Mouse (Mus musculus) megakaryocyte, adult 5-6 weeks (primary cell): ENCODE data around the gene Sapcd2. TPM values are rescaled to one million over a fixed set of nuclear protein-coding genes. Genes with fewer than 3 reads are reported as not detected.

Source experiments
- ATAC-seq: 2 replicates; pipeline ENCODE4 v1.8.0; 2016; ENCODE audit warnings: mild to moderate bottlenecking, inconsistent platforms; ENCODE audit not compliant: poor library complexity, severe bottlenecking
- total RNA-seq, 2 experiments: library from RNA; stranded (forward) in 1 of 2; stranded (reverse) in 1 of 2; fragments of 153-499, 151-499 nt in 1 of 2; fragments of 221-1000, 200-1000 nt in 1 of 2; gene quantifications; 2 replicates each; pipeline versions ENCODE4 v1.2.3 to v1.2.4; 2015 to 2017

The Sapcd2 gene
- total RNA-seq, 2 experiments from 2014 or later: 3.6 to 5.5 TPM

DNA sequence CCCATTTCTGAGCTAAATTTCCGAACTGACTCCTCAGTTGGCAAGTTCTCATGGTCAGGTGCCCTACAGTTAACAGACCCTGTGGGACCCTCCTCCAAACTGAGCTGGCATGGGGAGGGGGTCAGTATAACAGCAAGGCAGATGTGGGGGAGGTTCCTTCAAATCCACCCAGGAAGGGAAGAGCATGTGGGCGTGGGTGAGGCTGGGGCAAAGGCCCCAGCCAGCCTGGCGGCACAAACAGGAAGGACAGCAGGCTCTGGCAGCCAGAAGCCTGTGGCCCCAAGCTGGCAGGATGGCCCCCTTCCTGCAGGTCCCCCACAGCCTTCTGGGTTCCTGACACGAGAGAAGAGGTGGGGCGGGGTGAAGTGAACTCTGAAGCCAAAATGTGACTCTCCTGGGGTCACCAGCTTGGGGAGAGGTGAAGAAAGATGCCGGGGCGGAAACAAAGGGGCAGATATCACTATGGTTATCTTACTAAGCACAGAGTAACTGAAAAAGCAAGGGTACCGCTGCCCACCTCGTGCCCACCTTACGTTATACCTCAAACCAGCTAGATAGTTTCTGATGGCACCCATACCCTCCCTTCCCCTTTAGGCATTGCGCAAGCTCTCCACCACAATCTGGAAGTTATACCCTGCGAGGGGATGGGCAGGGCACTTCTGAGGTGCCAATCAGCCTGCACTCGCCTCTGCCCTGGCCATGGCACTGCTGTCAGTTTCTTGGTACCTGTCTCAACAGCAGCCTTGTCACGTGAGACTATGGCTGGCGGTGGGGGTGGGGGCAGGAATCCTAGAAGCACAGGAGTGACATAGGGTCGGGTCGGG, 50.7 kb downstream of the Sapcd2 start, which contains the start of gene Fut7:
TSS of gene Fut7 (plus strand) at position 681 of the 824 bp plus-strand sequence.
- ATAC-seq: peak; percentile 77

DNA sequence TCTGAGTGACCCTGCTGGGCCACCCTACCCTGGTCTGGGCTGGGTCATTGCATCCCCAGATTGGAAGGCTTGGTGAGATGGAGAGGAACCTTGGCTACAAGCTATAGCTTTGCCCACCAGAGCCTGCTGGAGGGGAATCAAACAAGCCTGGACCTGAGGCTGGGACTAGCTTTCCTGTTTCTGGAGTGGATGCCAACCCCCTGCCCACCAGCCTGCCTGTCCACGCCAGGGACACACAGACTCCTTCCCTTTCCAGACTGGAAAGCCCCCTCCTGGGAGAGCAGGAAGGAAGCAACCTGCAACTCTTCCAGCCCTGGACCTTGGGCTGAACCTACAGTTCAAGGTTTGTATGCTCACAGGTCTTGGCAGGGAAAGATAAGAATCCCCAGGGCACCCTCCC, 51.5 kb downstream of the Sapcd2 start:
- ATAC-seq: no peak

DNA sequence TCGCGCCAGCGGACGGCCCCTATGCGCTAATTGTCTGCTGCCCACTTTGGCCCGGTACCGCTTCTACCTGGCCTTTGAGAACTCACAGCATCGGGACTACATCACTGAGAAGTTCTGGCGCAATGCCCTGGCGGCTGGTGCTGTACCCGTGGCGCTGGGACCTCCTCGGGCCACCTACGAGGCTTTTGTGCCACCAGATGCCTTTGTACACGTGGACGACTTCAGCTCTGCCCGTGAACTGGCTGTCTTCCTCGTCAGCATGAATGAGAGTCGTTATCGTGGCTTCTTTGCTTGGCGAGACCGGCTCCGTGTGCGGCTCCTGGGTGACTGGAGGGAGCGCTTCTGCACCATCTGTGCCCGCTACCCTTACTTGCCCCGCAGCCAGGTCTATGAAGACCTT, 53.4 kb downstream of the Sapcd2 start:
- no peak for ATAC-seq

DNA sequence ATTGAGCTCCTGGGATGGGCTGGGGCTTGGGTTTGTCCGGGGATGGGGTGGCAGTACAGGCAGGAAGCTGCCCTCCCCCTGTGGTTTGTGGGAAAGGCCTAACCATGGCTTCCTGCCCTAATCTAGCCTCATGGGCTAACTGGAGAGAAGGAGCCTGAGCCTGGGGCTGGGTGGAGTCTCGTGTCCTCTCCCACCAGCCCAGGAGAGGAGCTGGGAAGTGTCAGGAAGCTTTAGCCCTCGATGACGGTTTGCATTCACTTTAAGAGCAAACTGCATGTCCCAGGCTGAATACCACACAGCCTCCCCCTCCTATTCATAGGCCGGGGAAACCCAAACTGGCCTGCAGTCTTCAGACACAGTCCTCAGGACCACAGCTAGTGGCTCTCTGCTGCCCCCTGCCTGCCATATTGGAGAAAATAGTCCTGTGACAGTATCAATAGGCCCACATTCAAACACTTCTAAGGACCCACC, 54.6 kb downstream of the Sapcd2 start:
- ATAC-seq: peak; percentile 38

DNA sequence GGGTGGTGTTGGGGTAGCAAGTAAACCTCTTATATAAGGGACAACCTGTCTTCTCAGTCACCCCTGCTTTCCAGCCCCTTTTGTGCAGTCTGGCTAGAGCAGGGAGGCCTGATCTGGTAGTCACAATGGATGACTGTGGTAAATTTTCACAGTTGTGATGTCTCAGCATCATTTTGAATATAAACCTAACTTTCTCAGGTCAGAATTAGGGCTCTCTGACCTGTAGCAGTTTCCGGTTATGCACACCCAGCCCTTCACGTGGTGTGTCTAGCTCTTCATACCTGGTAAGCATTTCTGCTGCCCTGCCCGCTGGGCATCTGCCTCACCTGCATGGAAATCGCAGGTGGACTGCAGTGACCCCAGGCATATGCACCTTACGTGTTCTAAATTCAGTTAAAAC, 55.1 kb downstream of the Sapcd2 start:
- no peak for ATAC-seq

Other genes with a start within 250 kb of the Sapcd2 start
Only the 30 nearest of the 39 such genes appear.
- 21.4 and 23.8 TPM in 2 replicates for gene Nelfb, start 160.8 kb upstream of the Sapcd2 start, total RNA-seq (2015)
- 30.1 and 36.5 TPM in 2 replicates for gene Nelfb, start 160.8 kb upstream of the Sapcd2 start, total RNA-seq (2017)
- gene Stpg3, start 157.7 kb upstream of the Sapcd2 start, total RNA-seq (2015): not detected in 2 replicates
- not detected in 2 replicates for gene Stpg3, start 157.7 kb upstream of the Sapcd2 start, total RNA-seq (2017)
- 0.20 and 0.57 TPM in 2 replicates for gene Fam166a, start 153.6 kb upstream of the Sapcd2 start, total RNA-seq (2015)
- not detected in 2 replicates for gene Fam166a, start 153.6 kb upstream of the Sapcd2 start, total RNA-seq (2017)
- gene Tubb4b, start 147.6 kb upstream of the Sapcd2 start, total RNA-seq (2015): 269 and 285 TPM in 2 replicates
- gene Tubb4b, start 147.6 kb upstream of the Sapcd2 start, total RNA-seq (2017): 371 and 385 TPM in 2 replicates
- not detected in 2 replicates for gene Slc34a3, start 138.0 kb upstream of the Sapcd2 start, total RNA-seq (2015)
- not detected in 2 replicates for gene Slc34a3, start 138.0 kb upstream of the Sapcd2 start, total RNA-seq (2017)
- not detected in 2 replicates for gene Rnf224, start 135.5 kb upstream of the Sapcd2 start, total RNA-seq (2015)
- gene Rnf224, start 135.5 kb upstream of the Sapcd2 start, total RNA-seq (2017): not detected in 2 replicates
- 0.14 TPM in 1 of 2 replicates, not detected in the other for gene Rnf208, start 130.1 kb upstream of the Sapcd2 start, total RNA-seq (2015)
- gene Rnf208, start 130.1 kb upstream of the Sapcd2 start, total RNA-seq (2017): not detected in 2 replicates
- gene Cysrt1, start 129.9 kb upstream of the Sapcd2 start, total RNA-seq (2015): not detected in 2 replicates
- gene Cysrt1, start 129.9 kb upstream of the Sapcd2 start, total RNA-seq (2017): not detected in 2 replicates
- 4.7 TPM in 2 replicates for gene AL732309.1, start 125.5 kb upstream of the Sapcd2 start, total RNA-seq (2015)
- gene AL732309.1, start 125.5 kb upstream of the Sapcd2 start, total RNA-seq (2017): 1.7 TPM in 1 of 2 replicates, not detected in the other
- 8.4 and 13.1 TPM in 2 replicates for gene Tmem203, start 116.9 kb upstream of the Sapcd2 start, total RNA-seq (2015)
- 7.4 and 10.9 TPM in 2 replicates for gene Tmem203, start 116.9 kb upstream of the Sapcd2 start, total RNA-seq (2017)
- gene Tprn, start 109.7 kb upstream of the Sapcd2 start, total RNA-seq (2015): 7.5 and 10.5 TPM in 2 replicates
- 5.2 and 6.0 TPM in 2 replicates for gene Tprn, start 109.7 kb upstream of the Sapcd2 start, total RNA-seq (2017)
- 159 TPM in 2 replicates for gene Ssna1, start 99.9 kb upstream of the Sapcd2 start, total RNA-seq (2015)
- gene Ssna1, start 99.9 kb upstream of the Sapcd2 start, total RNA-seq (2017): 61.1 and 86.0 TPM in 2 replicates
- 28.9 and 40.5 TPM in 2 replicates for gene Anapc2, start 99.8 kb upstream of the Sapcd2 start, total RNA-seq (2015)
- gene Anapc2, start 99.8 kb upstream of the Sapcd2 start, total RNA-seq (2017): 25.1 and 32.1 TPM in 2 replicates
- not detected in 2 replicates for gene Tmem210, start 84.2 kb upstream of the Sapcd2 start, total RNA-seq (2015)
- not detected in 2 replicates for gene Tmem210, start 84.2 kb upstream of the Sapcd2 start, total RNA-seq (2017)
- not detected in 2 replicates for gene Lrrc26, start 82.4 kb upstream of the Sapcd2 start, total RNA-seq (2015)
- not detected in 2 replicates for gene Lrrc26, start 82.4 kb upstream of the Sapcd2 start, total RNA-seq (2017)
- gene Grin1, start 53.1 kb upstream of the Sapcd2 start, total RNA-seq (2015): not detected in 2 replicates
- gene Grin1, start 53.1 kb upstream of the Sapcd2 start, total RNA-seq (2017): not detected in 2 replicates
- 14.8 TPM in 2 replicates for gene Man1b1, start 40.0 kb upstream of the Sapcd2 start, total RNA-seq (2015)
- 36.8 and 40.8 TPM in 2 replicates for gene Man1b1, start 40.0 kb upstream of the Sapcd2 start, total RNA-seq (2017)
- 25.1 and 30.5 TPM in 2 replicates for gene Dpp7, start 16.0 kb upstream of the Sapcd2 start, total RNA-seq (2015)
- gene Dpp7, start 16.0 kb upstream of the Sapcd2 start, total RNA-seq (2017): 27.8 and 50.7 TPM in 2 replicates
- gene Uap1l1, start 6.6 kb upstream of the Sapcd2 start, total RNA-seq (2015): 34.4 and 36.0 TPM in 2 replicates
- 11.0 and 12.6 TPM in 2 replicates for gene Uap1l1, start 6.6 kb upstream of the Sapcd2 start, total RNA-seq (2017)
- gene Entpd2, start 23.6 kb downstream of the Sapcd2 start, total RNA-seq (2015): not detected in 2 replicates
- not detected in 2 replicates for gene Entpd2, start 23.6 kb downstream of the Sapcd2 start, total RNA-seq (2017)
- not detected in 2 replicates for gene Npdc1, start 27.0 kb downstream of the Sapcd2 start, total RNA-seq (2015)
- not detected in 2 replicates for gene Npdc1, start 27.0 kb downstream of the Sapcd2 start, total RNA-seq (2017)
- 10.1 and 11.6 TPM in 2 replicates for gene Fut7, start 50.9 kb downstream of the Sapcd2 start, total RNA-seq (2015)
- gene Fut7, start 50.9 kb downstream of the Sapcd2 start, total RNA-seq (2017): 20.4 and 21.5 TPM in 2 replicates
- 25.5 and 33.3 TPM in 2 replicates for gene Abca2, start 56.4 kb downstream of the Sapcd2 start, total RNA-seq (2015)
- 12.0 and 13.0 TPM in 2 replicates for gene Abca2, start 56.4 kb downstream of the Sapcd2 start, total RNA-seq (2017)
- not detected in 2 replicates for gene Clic3, start 84.5 kb downstream of the Sapcd2 start, total RNA-seq (2015)
- not detected in 2 replicates for gene Clic3, start 84.5 kb downstream of the Sapcd2 start, total RNA-seq (2017)
- 36.3 and 36.5 TPM in 2 replicates for gene Paxx, start 88.8 kb downstream of the Sapcd2 start, total RNA-seq (2015)
- 25.7 and 29.6 TPM in 2 replicates for gene Paxx, start 88.8 kb downstream of the Sapcd2 start, total RNA-seq (2017)
- not detected in 2 replicates for gene Ptgds, start 97.7 kb downstream of the Sapcd2 start, total RNA-seq (2015)
- not detected in 2 replicates for gene Ptgds, start 97.7 kb downstream of the Sapcd2 start, total RNA-seq (2017)
- not detected in 2 replicates for gene Lcn12, start 121.6 kb downstream of the Sapcd2 start, total RNA-seq (2015)
- gene Lcn12, start 121.6 kb downstream of the Sapcd2 start, total RNA-seq (2017): not detected in 2 replicates
- gene Fbxw5, start 128.4 kb downstream of the Sapcd2 start, total RNA-seq (2015): 23.4 and 32.3 TPM in 2 replicates
- gene Fbxw5, start 128.4 kb downstream of the Sapcd2 start, total RNA-seq (2017): 15.5 and 19.8 TPM in 2 replicates
- gene C8g, start 129.4 kb downstream of the Sapcd2 start, total RNA-seq (2015): 0.18 and 2.1 TPM in 2 replicates
- gene C8g, start 129.4 kb downstream of the Sapcd2 start, total RNA-seq (2017): 0.44 and 1.2 TPM in 2 replicates
- 9.1 and 9.4 TPM in 2 replicates for gene Traf2, start 174.6 kb downstream of the Sapcd2 start, total RNA-seq (2015)
- gene Traf2, start 174.6 kb downstream of the Sapcd2 start, total RNA-seq (2017): 12.6 and 15.3 TPM in 2 replicates